Mouse (Mus musculus) embryonic facial prominence, embryonic 11.5 days (tissue): Measurements from ENCODE around the gene Dgkd. TPM values are rescaled to one million over a fixed set of nuclear protein-coding genes. Genes with fewer than 3 reads are reported as not detected.

Experiments used
- ATAC-seq: fragments of 200-750 bp; cut with Nextera tagmentation; replicated peaks from 2 replicates; pipeline ENCODE4 v1.8.0; 2017; ENCODE audit warnings: low read depth; ENCODE audit not compliant: insufficient number of reproducible peaks, low FRiP score, low TSS enrichment
- DNase-seq: peaks from one replicate; pipeline ENCODE4 v3.0.0-alpha.2; 2015; ENCODE audit warnings: low spot score
- H3K27ac ChIP-seq: fragments of 300-500 bp; sonication (generic); replicated peaks from 2 replicates; pipeline ENCODE4 v1.5.1; 2014; ENCODE audit warnings: mild to moderate bottlenecking, low read depth, low read length, control low read depth
- H3K27me3 ChIP-seq: fragments of 300-500 bp; sonication (generic); 2 replicates; pipeline ENCODE4 v1.6.1; 2014; ENCODE audit warnings: mild to moderate bottlenecking, low read length, moderate library complexity, mixed read lengths; ENCODE audit not compliant: control insufficient read depth, insufficient read depth
- H3K36me3 ChIP-seq: fragments of 300-500 bp; sonication (generic); replicated peaks from 2 replicates; pipeline ENCODE4 v1.6.1; 2014; ENCODE audit warnings: low read depth, mild to moderate bottlenecking, low read length, moderate library complexity, mixed read lengths; ENCODE audit not compliant: control insufficient read depth, insufficient read depth
- H3K4me1 ChIP-seq: fragments of 300-500 bp; sonication (generic); 2 replicates; pipeline ENCODE4 v1.6.1; 2014; ENCODE audit warnings: low read length, mixed read lengths; ENCODE audit not compliant: control insufficient read depth, insufficient read depth
- H3K4me2 ChIP-seq: fragments of 300-500 bp; sonication (generic); 2 replicates; pipeline ENCODE4 v1.6.1; 2014; ENCODE audit warnings: low read depth, mild to moderate bottlenecking, control low read depth, low read length, moderate library complexity
- H3K4me3 ChIP-seq: fragments of 300-500 bp; sonication (generic); 2 replicates; pipeline ENCODE4 v1.5.1; 2014; ENCODE audit warnings: low read depth, low read length, control low read depth
- H3K9ac ChIP-seq: fragments of 300-500 bp; sonication (generic); replicated peaks from 2 replicates; pipeline ENCODE4 v1.6.1; 2014; ENCODE audit warnings: mild to moderate bottlenecking, control low read depth, low read length
- H3K9me3 ChIP-seq: fragments of 300-500 bp; sonication (generic); replicated peaks from 2 replicates; pipeline ENCODE4 v1.6.1; 2016; ENCODE audit warnings: mild to moderate bottlenecking, low read length, inconsistent platforms, mixed read lengths; ENCODE audit not compliant: control insufficient read depth
- WGBS: fragments of 180-500 bp; shearing (Covaris S2); extraction: QIAGEN DNeasy Blood & Tissue Kit; methylation state at CpG from one replicate; pipeline ENCODE4 v1.1.7; 2014; 5-methylcytosine and 5-hydroxymethylcytosine counted together
- polyA plus RNA-seq: library from polyadenylated mRNA; unstranded; fragments of >200 nt; fragmentation: Nextera tagmentation; extraction: Ambion mirVana; gene quantifications from 2 replicates; pipeline ENCODE4 v1.2.1, GENCODE M21; 2014

Dgkd gene
- polyA plus RNA-seq = 30.6 and 33.5 TPM in 2 replicates

GRCm38 (mm10) chr1:87852892-87853600, at the start of gene Dgkd:
Gene Dgkd, plus strand, starts transcription at chr1:87853287.
- peak within 1 kb of the TSS; percentile 97 for H3K9ac ChIP-seq
- H3K27me3 ChIP-seq = no peaks in the 10 kb centered on the region
- peak within 1 kb of the TSS; percentile 83 for H3K4me2 ChIP-seq
- no peaks in the 10 kb centered on the region for H3K9me3 ChIP-seq
- H3K36me3 ChIP-seq = no peaks in the 10 kb centered on the region
- WGBS = 1% methylated on average over 59 of the region's 74 CpGs
- peak within 1 kb of the TSS; percentile 97 for H3K4me3 ChIP-seq
- ATAC-seq (peak; percentile 90), DNase-seq (peak; percentile 92)
- peaks cover 10% of the 10 kb centered on the region; the same call in 1 of the 2 replicates for H3K4me1 ChIP-seq
- H3K27ac ChIP-seq = peak within 1 kb of the TSS; percentile 43; the same call in 1 of the 2 replicates

DNA sequence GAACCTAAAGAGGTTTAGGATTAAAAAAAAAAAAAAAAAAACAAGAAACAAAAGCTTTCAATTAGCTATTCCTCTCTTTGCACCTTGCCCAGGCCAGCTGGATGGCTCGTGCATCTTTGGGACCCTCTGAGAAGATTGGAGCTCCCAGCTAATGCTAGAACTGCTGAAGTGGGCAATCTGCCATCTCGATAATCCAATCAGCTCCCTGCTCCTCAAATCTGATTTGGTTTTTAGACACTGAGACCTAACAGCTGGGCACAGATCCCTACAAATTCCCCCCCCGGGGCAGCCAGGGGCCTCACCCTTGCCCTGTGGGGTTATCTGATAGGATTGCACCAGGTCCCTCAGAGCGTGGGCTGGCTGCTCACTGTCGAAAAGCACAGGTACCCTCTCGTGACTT, 49.5 kb upstream of the Dgkd start, which contains the start of gene Sag:
TSS of gene Sag (plus strand) at position 105 of the 400 bp plus-strand sequence.
- Histone ChIP-seq H3K36me3 (no peaks in the 10 kb centered on the region), H3K27ac (no peak within 1 kb of the TSS), H3K27me3 (no peaks in the 10 kb centered on the region), H3K4me3 (no peak within 1 kb of the TSS), H3K9ac (no peak within 1 kb of the TSS), H3K9me3 (no peaks in the 10 kb centered on the region), H3K4me1 (no peaks in the 10 kb centered on the region), H3K4me2 (no peak within 1 kb of the TSS)
- 71% methylated on average over 6 of the region's 6 CpGs for WGBS
- ATAC-seq (no peak), DNase-seq (no peak)

- Histone ChIP-seq H3K9ac (no peak overlapping the region), H3K27ac (no peak overlapping the region), H3K27me3 (no peaks in the 10 kb centered on the region), H3K9me3 (no peaks in the 10 kb centered on the region), H3K4me3 (no peak overlapping the region), H3K36me3 (no peaks in the 10 kb centered on the region), H3K4me1 (no peaks in the 10 kb centered on the region), H3K4me2 (no peak overlapping the region)
- DNase-seq (no peak), ATAC-seq (no peak)
- WGBS = 87% methylated on average over 1 of the region's 1 CpGs
Measured at GRCm38 (mm10) chr1:87807751-87808150, 45.3 kb upstream of the Dgkd start.

- Histone ChIP-seq H3K4me3 (no peak overlapping the region), H3K9ac (no peak overlapping the region), H3K4me2 (no peak overlapping the region), H3K27ac (no peak overlapping the region), H3K36me3 (no peaks in the 10 kb centered on the region), H3K4me1 (no peaks in the 10 kb centered on the region), H3K9me3 (no peaks in the 10 kb centered on the region), H3K27me3 (no peaks in the 10 kb centered on the region)
- ATAC-seq (no peak), DNase-seq (no peak)
- WGBS = 85% methylated on average over 7 of the region's 7 CpGs
Measured at GRCm38 (mm10) chr1:87811391-87811790, 41.7 kb upstream of the Dgkd start.

DNA sequence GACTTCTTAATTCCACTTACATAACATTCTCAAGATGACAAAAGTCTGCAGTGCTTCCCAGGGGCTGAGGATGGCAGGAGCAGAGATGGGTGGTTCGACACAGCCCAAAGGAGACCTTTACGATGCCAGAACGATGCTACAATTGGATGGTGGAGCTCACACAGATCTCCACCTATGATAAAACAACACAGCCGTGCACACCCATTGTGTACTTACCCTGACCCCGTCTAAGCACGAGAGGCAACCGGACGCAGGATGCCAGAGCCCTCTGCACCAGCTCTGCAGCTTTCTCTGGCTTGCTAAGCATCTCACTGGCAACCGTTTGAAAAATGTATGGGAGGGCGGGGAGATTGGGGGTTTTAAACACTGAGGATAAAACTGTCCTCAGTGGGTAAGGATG, 41.0 kb upstream of the Dgkd start:
- 82% methylated on average over 10 of the region's 10 CpGs for WGBS
- no peak overlapping the region for H3K4me2 ChIP-seq
- H3K36me3 ChIP-seq = no peaks in the 10 kb centered on the region
- no peaks in the 10 kb centered on the region for H3K27me3 ChIP-seq
- no peak overlapping the region for H3K4me3 ChIP-seq
- ATAC-seq = no peak
- H3K9me3 ChIP-seq = no peaks in the 10 kb centered on the region
- no peaks in the 10 kb centered on the region for H3K4me1 ChIP-seq
- DNase-seq = no peak
- no peak overlapping the region for H3K27ac ChIP-seq
- H3K9ac ChIP-seq = no peak overlapping the region

GRCm38 (mm10) chr1:87813155-87813554, 39.9 kb upstream of the Dgkd start:
- Histone ChIP-seq H3K27ac (no peak overlapping the region), H3K36me3 (no peaks in the 10 kb centered on the region), H3K9ac (no peak overlapping the region), H3K4me2 (no peak overlapping the region), H3K9me3 (no peaks in the 10 kb centered on the region), H3K27me3 (no peaks in the 10 kb centered on the region), H3K4me3 (no peak overlapping the region), H3K4me1 (no peaks in the 10 kb centered on the region)
- ATAC-seq = no peak
- WGBS = 80% methylated on average over 6 of the region's 6 CpGs
- no peak for DNase-seq

GRCm38 (mm10) chr1:87813681-87814080, 39.4 kb upstream of the Dgkd start:
- WGBS = 83% methylated on average over 7 of the region's 7 CpGs
- H3K9me3 ChIP-seq = no peaks in the 10 kb centered on the region
- ATAC-seq = no peak

GRCm38 (mm10) chr1:87824420-87824995, 28.6 kb upstream of the Dgkd start:
- no peaks in the 10 kb centered on the region; the same call in 1 of the 2 replicates for H3K4me1 ChIP-seq
- H3K27ac ChIP-seq = no peak overlapping the region
- no peak overlapping the region for H3K4me2 ChIP-seq
- no peak for ATAC-seq
- H3K36me3 ChIP-seq = no peaks in the 10 kb centered on the region
- WGBS = 91% methylated on average over 10 of the region's 10 CpGs
- no peak overlapping the region for H3K4me3 ChIP-seq
- H3K9me3 ChIP-seq = no peaks in the 10 kb centered on the region
- H3K9ac ChIP-seq = no peak overlapping the region
- DNase-seq = no peak
- no peaks in the 10 kb centered on the region for H3K27me3 ChIP-seq

More at GRCm38 (mm10) chr1:87813681-87814080, 39.4 kb upstream of the Dgkd start:
- H3K27ac ChIP-seq = no peak overlapping the region
- H3K36me3 ChIP-seq = no peaks in the 10 kb centered on the region
- no peak overlapping the region for H3K4me3 ChIP-seq
- H3K4me1 ChIP-seq = no peaks in the 10 kb centered on the region
- DNase-seq = no peak
- H3K4me2 ChIP-seq = no peak overlapping the region
- no peaks in the 10 kb centered on the region for H3K27me3 ChIP-seq
- no peak overlapping the region for H3K9ac ChIP-seq
